Comparison of ENCODE assay signal across 8 mouse cellular contexts in genomic region chr13:112926796-112927195, GRCm38 (mm10). TPM values are rescaled to one million over a fixed set of nuclear protein-coding genes. Genes with fewer than 3 reads are reported as not detected.
DNase-seq lines count a peak whose midpoint lies in the region; ATAC-seq lines count a peak whose summit lies in the region.

No protein-coding gene starts in this region.

- no peak for DNase-seq in frontal cortex, postnatal 25 days (ENCODE audit: low spot score in 2 of 2)
- DNase-seq in WW6 (ENCODE audit: low read depth, low spot score): peak; percentile 9
- DNase-seq in layer of hippocampus, postnatal 25 days (ENCODE audit: extremely low spot score in 1 of 2, low spot score in 1 of 2): no peak

- H3K4me1 ChIP-seq in embryonic facial prominence, embryonic 12.5 days: peaks cover 11% of the 10 kb centered on the region
- H3K4me1 ChIP-seq in hindbrain, embryonic 12.5 days: peaks cover 19% of the 10 kb centered on the region
- H3K4me1 ChIP-seq in liver, embryonic 12.5 days: peaks cover 26% of the 10 kb centered on the region
- H3K4me1 ChIP-seq in neural tube, embryonic 13.5 days (replicated peaks): peaks cover 36% of the 10 kb centered on the region

- peak; percentile 10; the same call in 1 of the 2 replicates for ATAC-seq in frontal cortex, adult (ENCODE audit: low TSS enrichment)
- no peak for ATAC-seq in embryonic facial prominence, embryonic 12.5 days (ENCODE audit: insufficient number of reproducible peaks, insufficient read depth, low FRiP score, low TSS enrichment)
- ATAC-seq in hindbrain, embryonic 12.5 days (ENCODE audit: low FRiP score): peak; percentile 23; the same call in 1 of the 2 replicates
- ATAC-seq in liver, embryonic 12.5 days: peak; percentile 44
- 0 out of 2 replicates have a peak, but pooled peaks have one; percentile 3 for ATAC-seq in neural tube, embryonic 13.5 days (ENCODE audit: low read depth)

- H3K27ac ChIP-seq in embryonic facial prominence, embryonic 12.5 days: peak overlapping the region; percentile 85
- H3K27ac ChIP-seq in hindbrain, embryonic 12.5 days: peak overlapping the region; percentile 82
- H3K27ac ChIP-seq in liver, embryonic 12.5 days: peak overlapping the region; percentile 93
- H3K27ac ChIP-seq in neural tube, embryonic 13.5 days (replicated peaks): peak overlapping the region; percentile 82

- no peaks in the 10 kb centered on the region for H3K9me3 ChIP-seq in embryonic facial prominence, embryonic 12.5 days
- H3K9me3 ChIP-seq in hindbrain, embryonic 12.5 days (replicated peaks): no peaks in the 10 kb centered on the region
- no peaks in the 10 kb centered on the region for H3K9me3 ChIP-seq in liver, embryonic 12.5 days (replicated peaks)
- no peaks in the 10 kb centered on the region for H3K9me3 ChIP-seq in neural tube, embryonic 13.5 days

- under 1% methylated on average over 19 of the region's 19 CpGs for WGBS in embryonic facial prominence, embryonic 12.5 days
- WGBS in hindbrain, embryonic 12.5 days: under 1% methylated on average over 19 of the region's 19 CpGs
- WGBS in liver, embryonic 12.5 days (ENCODE audit: insufficient replicate concordance): under 1% methylated on average over 19 of the region's 19 CpGs
- under 1% methylated on average over 19 of the region's 19 CpGs for WGBS in neural tube, embryonic 13.5 days

- peak overlapping the region; percentile 72 for H3K9ac ChIP-seq in embryonic facial prominence, embryonic 12.5 days
- peak overlapping the region; percentile 83 for H3K9ac ChIP-seq in hindbrain, embryonic 12.5 days
- peak overlapping the region; percentile 85 for H3K9ac ChIP-seq in liver, embryonic 12.5 days
- H3K9ac ChIP-seq in neural tube, embryonic 13.5 days: peak overlapping the region; percentile 83

- H3K27me3 ChIP-seq in embryonic facial prominence, embryonic 12.5 days: no peaks in the 10 kb centered on the region
- no peaks in the 10 kb centered on the region for H3K27me3 ChIP-seq in hindbrain, embryonic 12.5 days
- no peaks in the 10 kb centered on the region for H3K27me3 ChIP-seq in liver, embryonic 12.5 days (replicated peaks)
- no peaks in the 10 kb centered on the region for H3K27me3 ChIP-seq in neural tube, embryonic 13.5 days

- H3K4me3 ChIP-seq in embryonic facial prominence, embryonic 12.5 days: peak overlapping the region; percentile 81
- H3K4me3 ChIP-seq in hindbrain, embryonic 12.5 days: peak overlapping the region; percentile 84
- H3K4me3 ChIP-seq in liver, embryonic 12.5 days: peak overlapping the region; percentile 82
- peak overlapping the region; percentile 62 for H3K4me3 ChIP-seq in neural tube, embryonic 13.5 days

- peaks cover 9% of the 10 kb centered on the region for H3K36me3 ChIP-seq in embryonic facial prominence, embryonic 12.5 days
- peaks cover 5% of the 10 kb centered on the region; the same call in 1 of the 2 replicates for H3K36me3 ChIP-seq in hindbrain, embryonic 12.5 days
- peaks cover 27% of the 10 kb centered on the region for H3K36me3 ChIP-seq in liver, embryonic 12.5 days
- H3K36me3 ChIP-seq in neural tube, embryonic 13.5 days: peaks cover 11% of the 10 kb centered on the region

- H3K4me2 ChIP-seq in embryonic facial prominence, embryonic 12.5 days (replicated peaks): peak overlapping the region; percentile 52
- peak overlapping the region; percentile 58 for H3K4me2 ChIP-seq in hindbrain, embryonic 12.5 days (replicated peaks)
- H3K4me2 ChIP-seq in liver, embryonic 12.5 days: peak overlapping the region; percentile 81
- peak overlapping the region; percentile 88 for H3K4me2 ChIP-seq in neural tube, embryonic 13.5 days

RNA-seq across cellular contexts. Expression of gene Mtrex, which starts 0.4 kb away (rescaled TPM):
- 92.6 and 93.6 TPM in 2 replicates for polyA plus RNA-seq in embryonic facial prominence, embryonic 12.5 days (2016; fragmentation: Nextera tagmentation; extraction: Ambion mirVana)
- polyA plus RNA-seq in hindbrain, embryonic 12.5 days (2016; fragmentation: Nextera tagmentation; extraction: Ambion mirVana): 83.4 and 90.4 TPM in 2 replicates
- polyA plus RNA-seq in liver, embryonic 12.5 days (2016; fragmentation: Nextera tagmentation; extraction: Ambion mirVana): 62.8 and 64.8 TPM in 2 replicates
- 67.8 and 73.3 TPM in 2 replicates for polyA plus RNA-seq in neural tube, embryonic 13.5 days (2015; fragmentation: Nextera tagmentation; extraction: Ambion mirVana)
- total RNA-seq in layer of hippocampus, postnatal 25 days (2021): 10 to 100 TPM; 41.7 to 44.0 TPM

RNA-seq across cellular contexts. Expression of gene Dhx29, which starts 0.5 kb away (rescaled TPM):
- polyA plus RNA-seq in embryonic facial prominence, embryonic 12.5 days (2016; fragmentation: Nextera tagmentation; extraction: Ambion mirVana): 40.9 and 42.9 TPM in 2 replicates
- 37.1 and 38.1 TPM in 2 replicates for polyA plus RNA-seq in hindbrain, embryonic 12.5 days (2016; fragmentation: Nextera tagmentation; extraction: Ambion mirVana)
- 17.8 and 18.3 TPM in 2 replicates for polyA plus RNA-seq in liver, embryonic 12.5 days (2016; fragmentation: Nextera tagmentation; extraction: Ambion mirVana)
- 32.5 and 34.7 TPM in 2 replicates for polyA plus RNA-seq in neural tube, embryonic 13.5 days (2015; fragmentation: Nextera tagmentation; extraction: Ambion mirVana)
- 10 to 100 TPM; 23.2 to 23.9 TPM for total RNA-seq in layer of hippocampus, postnatal 25 days (2021)
